Mouse (Mus musculus) kidney, adult 11 months (tissue): ENCODE data around the gene Nbl1.

Experiments
- DNase-seq: peaks from one replicate; pipeline ENCODE4 v3.0.0; 2022

The Nbl1 gene

GRCm38 (mm10) chr4:139092356-139093195 is at the start of gene Nbl1:
TSS of gene Nbl1 (minus strand) at chr4:139092993.
- DNase-seq: no peak

GRCm38 (mm10) chr4:139141785-139142184 is 49.0 kb upstream of the Nbl1 start:
- no peak for DNase-seq

- no peak for DNase-seq
These were observed 47.5 kb upstream of the Nbl1 start for GRCm38 (mm10) chr4:139140267-139140666.

GRCm38 (mm10) chr4:139136011-139136410 is 43.2 kb upstream of the Nbl1 start:
- DNase-seq: no peak

- no peak for DNase-seq
These were observed 40.3 kb upstream of the Nbl1 start for GRCm38 (mm10) chr4:139133109-139133508.

GRCm38 (mm10) chr4:139131858-139132672 is 39.3 kb upstream of the Nbl1 start:
- no peak for DNase-seq

GRCm38 (mm10) chr4:139130701-139131549 is 38.1 kb upstream of the Nbl1 start, which contains the start of gene Minos1:
TSS of gene Minos1 (minus strand) at chr4:139131113.
- DNase-seq: peak; percentile 98

GRCm38 (mm10) chr4:139129806-139130700 is 37.3 kb upstream of the Nbl1 start:
- no peak for DNase-seq

GRCm38 (mm10) chr4:139126475-139126874 is 33.7 kb upstream of the Nbl1 start:
- DNase-seq: no peak

GRCm38 (mm10) chr4:139124940-139125339 is 32.1 kb upstream of the Nbl1 start:
- DNase-seq: no peak

GRCm38 (mm10) chr4:139122557-139122956 is 29.8 kb upstream of the Nbl1 start:
- DNase-seq: no peak

- DNase-seq: no peak
These were observed 28.2 kb upstream of the Nbl1 start for GRCm38 (mm10) chr4:139120998-139121397.

GRCm38 (mm10) chr4:139120281-139120814 is 27.6 kb upstream of the Nbl1 start:
- DNase-seq: no peak

GRCm38 (mm10) chr4:139116356-139117063 is 23.7 kb upstream of the Nbl1 start:
- DNase-seq: peak; percentile 39

GRCm38 (mm10) chr4:139115721-139116120 is 22.9 kb upstream of the Nbl1 start:
- DNase-seq: no peak

- DNase-seq: no peak
These were observed 19.7 kb upstream of the Nbl1 start for GRCm38 (mm10) chr4:139112482-139112881.

- peak; percentile 43 for DNase-seq
These were observed 18.6 kb upstream of the Nbl1 start for GRCm38 (mm10) chr4:139111421-139111820.

- peak; percentile 53 for DNase-seq
These were observed 18.1 kb upstream of the Nbl1 start for GRCm38 (mm10) chr4:139110858-139111257.

GRCm38 (mm10) chr4:139105453-139105852 is 12.7 kb upstream of the Nbl1 start:
- DNase-seq: no peak

GRCm38 (mm10) chr4:139101546-139101945 is 8.8 kb upstream of the Nbl1 start:
- DNase-seq: no peak

GRCm38 (mm10) chr4:139100326-139100725 is 7.5 kb upstream of the Nbl1 start:
- no peak for DNase-seq
